Mouse (Mus musculus): Measurements from ENCODE around the gene Wfdc1. TPM values are rescaled to one million over a fixed set of nuclear protein-coding genes. Genes with fewer than 3 reads are reported as not detected.

Wfdc1 gene
- total and polyA plus RNA-seq, 3 experiments = not detected

Other genes starting within 250 kb of the Wfdc1 start
- 0.46 and 0.47 TPM in 2 replicates for gene Osgin1, start 232.2 kb upstream of the Wfdc1 start, total RNA-seq (2012; rRNA removed)
- gene Osgin1, start 232.2 kb upstream of the Wfdc1 start, total RNA-seq (2014; rRNA removed) = 0.12 and 0.15 TPM in 2 replicates
- 2.9 and 3.0 TPM in 2 replicates for gene Osgin1, start 232.2 kb upstream of the Wfdc1 start, polyA plus RNA-seq (2012; ENCODE audit: insufficient read length, low read depth)
- not detected in 2 replicates for gene Necab2, start 219.6 kb upstream of the Wfdc1 start, total RNA-seq (2012; rRNA removed)
- gene Necab2, start 219.6 kb upstream of the Wfdc1 start, total RNA-seq (2014; rRNA removed) = not detected in 2 replicates
- not detected in 2 replicates for gene Necab2, start 219.6 kb upstream of the Wfdc1 start, polyA plus RNA-seq (2012; ENCODE audit: insufficient read length, low read depth)
- 0.08 TPM in 1 of 2 replicates, not detected in the other for gene Slc38a8, start 164.7 kb upstream of the Wfdc1 start, total RNA-seq (2012; rRNA removed)
- 0.08 TPM in 1 of 2 replicates, not detected in the other for gene Slc38a8, start 164.7 kb upstream of the Wfdc1 start, total RNA-seq (2014; rRNA removed)
- gene Slc38a8, start 164.7 kb upstream of the Wfdc1 start, polyA plus RNA-seq (2012; ENCODE audit: insufficient read length, low read depth) = 0.12 TPM in 1 of 2 replicates, not detected in the other
- 32.6 and 33.8 TPM in 2 replicates for gene Mbtps1, start 107.6 kb upstream of the Wfdc1 start, total RNA-seq (2012; rRNA removed)
- gene Mbtps1, start 107.6 kb upstream of the Wfdc1 start, total RNA-seq (2014; rRNA removed) = 27.8 and 40.7 TPM in 2 replicates
- gene Mbtps1, start 107.6 kb upstream of the Wfdc1 start, polyA plus RNA-seq (2012; ENCODE audit: insufficient read length, low read depth) = 38.3 and 41.1 TPM in 2 replicates
- gene Hsdl1, start 91.2 kb upstream of the Wfdc1 start, total RNA-seq (2012; rRNA removed) = 11.6 and 13.6 TPM in 2 replicates
- 8.2 and 8.6 TPM in 2 replicates for gene Hsdl1, start 91.2 kb upstream of the Wfdc1 start, total RNA-seq (2014; rRNA removed)
- gene Hsdl1, start 91.2 kb upstream of the Wfdc1 start, polyA plus RNA-seq (2012; ENCODE audit: insufficient read length, low read depth) = 5.4 and 5.7 TPM in 2 replicates
- 0.25 TPM in 2 replicates for gene Dnaaf1, start 91.1 kb upstream of the Wfdc1 start, total RNA-seq (2012; rRNA removed)
- gene Dnaaf1, start 91.1 kb upstream of the Wfdc1 start, total RNA-seq (2014; rRNA removed) = not detected in 2 replicates
- not detected in 2 replicates for gene Dnaaf1, start 91.1 kb upstream of the Wfdc1 start, polyA plus RNA-seq (2012; ENCODE audit: insufficient read length, low read depth)
- 12.1 and 14.6 TPM in 2 replicates for gene Taf1c, start 61.1 kb upstream of the Wfdc1 start, total RNA-seq (2012; rRNA removed)
- gene Taf1c, start 61.1 kb upstream of the Wfdc1 start, total RNA-seq (2014; rRNA removed) = 8.7 and 11.0 TPM in 2 replicates
- 14.9 and 15.5 TPM in 2 replicates for gene Taf1c, start 61.1 kb upstream of the Wfdc1 start, polyA plus RNA-seq (2012; ENCODE audit: insufficient read length, low read depth)
- gene Adad2, start 53.6 kb upstream of the Wfdc1 start, total RNA-seq (2012; rRNA removed) = not detected in 2 replicates
- not detected in 2 replicates for gene Adad2, start 53.6 kb upstream of the Wfdc1 start, total RNA-seq (2014; rRNA removed)
- not detected in 2 replicates for gene Adad2, start 53.6 kb upstream of the Wfdc1 start, polyA plus RNA-seq (2012; ENCODE audit: insufficient read length, low read depth)
- gene Kcng4, start 30.7 kb upstream of the Wfdc1 start, total RNA-seq (2012; rRNA removed) = not detected in 2 replicates
- gene Kcng4, start 30.7 kb upstream of the Wfdc1 start, total RNA-seq (2014; rRNA removed) = not detected in 2 replicates
- gene Kcng4, start 30.7 kb upstream of the Wfdc1 start, polyA plus RNA-seq (2012; ENCODE audit: insufficient read length, low read depth) = not detected in 2 replicates
- gene Atp2c2, start 33.6 kb downstream of the Wfdc1 start, total RNA-seq (2012; rRNA removed) = not detected in 2 replicates
- not detected in 2 replicates for gene Atp2c2, start 33.6 kb downstream of the Wfdc1 start, total RNA-seq (2014; rRNA removed)
- not detected in 2 replicates for gene Atp2c2, start 33.6 kb downstream of the Wfdc1 start, polyA plus RNA-seq (2012; ENCODE audit: insufficient read length, low read depth)
- gene Tldc1, start 112.1 kb downstream of the Wfdc1 start, total RNA-seq (2012; rRNA removed) = 7.8 and 10.4 TPM in 2 replicates
- 5.8 and 7.7 TPM in 2 replicates for gene Tldc1, start 112.1 kb downstream of the Wfdc1 start, total RNA-seq (2014; rRNA removed)
- 3.8 and 8.1 TPM in 2 replicates for gene Tldc1, start 112.1 kb downstream of the Wfdc1 start, polyA plus RNA-seq (2012; ENCODE audit: insufficient read length, low read depth)
- gene Cotl1, start 174.2 kb downstream of the Wfdc1 start, total RNA-seq (2012; rRNA removed) = 59.6 and 69.1 TPM in 2 replicates
- 135 and 139 TPM in 2 replicates for gene Cotl1, start 174.2 kb downstream of the Wfdc1 start, total RNA-seq (2014; rRNA removed)
- 349 and 375 TPM in 2 replicates for gene Cotl1, start 174.2 kb downstream of the Wfdc1 start, polyA plus RNA-seq (2012; ENCODE audit: insufficient read length, low read depth)
- 5.2 and 7.9 TPM in 2 replicates for gene Klhl36, start 195.9 kb downstream of the Wfdc1 start, total RNA-seq (2012; rRNA removed)
- gene Klhl36, start 195.9 kb downstream of the Wfdc1 start, total RNA-seq (2014; rRNA removed) = 3.0 and 3.4 TPM in 2 replicates
- 3.1 and 3.8 TPM in 2 replicates for gene Klhl36, start 195.9 kb downstream of the Wfdc1 start, polyA plus RNA-seq (2012; ENCODE audit: insufficient read length, low read depth)
- gene Usp10, start 244.0 kb downstream of the Wfdc1 start, total RNA-seq (2012; rRNA removed) = 152 and 167 TPM in 2 replicates
- 72.3 and 80.0 TPM in 2 replicates for gene Usp10, start 244.0 kb downstream of the Wfdc1 start, total RNA-seq (2014; rRNA removed)
- gene Usp10, start 244.0 kb downstream of the Wfdc1 start, polyA plus RNA-seq (2012; ENCODE audit: insufficient read length, low read depth) = 125 and 161 TPM in 2 replicates
- gene Gm20388, start 244.5 kb downstream of the Wfdc1 start, total RNA-seq (2012; rRNA removed) = 16.5 and 26.3 TPM in 2 replicates
- gene Gm20388, start 244.5 kb downstream of the Wfdc1 start, total RNA-seq (2014; rRNA removed) = 11.9 and 14.8 TPM in 2 replicates
- 22.2 and 27.2 TPM in 2 replicates for gene Gm20388, start 244.5 kb downstream of the Wfdc1 start, polyA plus RNA-seq (2012; ENCODE audit: insufficient read length, low read depth)